Mouse (Mus musculus) spleen, adult 2 months (tissue): ENCODE data around the gene Nlrc5. TPM values are rescaled to one million over a fixed set of nuclear protein-coding genes. Genes with fewer than 3 reads are reported as not detected.
A peak's percentile ranks its signal among the peaks of the same experiment; 100 is the strongest.

Source experiments
- DNase-seq, 2 experiments: peaks; one replicate each; pipeline versions ENCODE4 v3.0.0 to v3.0.0-alpha.2; 2012 to 2021; ENCODE audit warnings: low spot score in 2 of 2, low read depth in 1 of 2
- H3K27ac ChIP-seq: fragments of 200-500 bp; 2 replicates; pipeline ENCODE4 v1.5.1; 2012; ENCODE audit warnings: low read length, inconsistent platforms; ENCODE audit not compliant: insufficient read depth
- H3K27me3 ChIP-seq: fragments of 200-500 bp; 2 replicates; pipeline ENCODE4 v1.6.1; 2012; ENCODE audit warnings: mild to moderate bottlenecking, moderate library complexity, low read length, inconsistent platforms; ENCODE audit not compliant: control insufficient read depth, insufficient read depth
- H3K36me3 ChIP-seq: fragments of 200-500 bp; 2 replicates; pipeline ENCODE4 v1.6.1; 2012; ENCODE audit warnings: mild to moderate bottlenecking, low read length, inconsistent platforms; ENCODE audit not compliant: control insufficient read depth, insufficient read depth
- H3K4me1 ChIP-seq: fragments of 200-500 bp; 2 replicates; pipeline ENCODE4 v1.6.1; 2011; ENCODE audit warnings: inconsistent platforms; ENCODE audit not compliant: control insufficient read depth, insufficient read depth, insufficient read length
- H3K4me3 ChIP-seq: fragments of 200-500 bp; 2 replicates; pipeline ENCODE4 v1.5.1; 2011; ENCODE audit warnings: mild to moderate bottlenecking, inconsistent platforms; ENCODE audit not compliant: insufficient read depth, insufficient read length; ENCODE audit errors: extremely low read depth
- CTCF ChIP-seq: fragments of 200-500 bp; IDR thresholded peaks from 2 replicates; pipeline ENCODE4 v1.5.1; 2011; ENCODE audit warnings: mild to moderate bottlenecking, inconsistent platforms; ENCODE audit not compliant: insufficient read depth, insufficient read length, insufficient replicate concordance; ENCODE audit errors: extremely low read depth
- POLR2A ChIP-seq: fragments of 200-500 bp; IDR thresholded peaks from 2 replicates; pipeline ENCODE4 v1.6.1; 2011; ENCODE audit warnings: low read depth, low read length, inconsistent platforms
- WGBS: fragments of 180-500 bp; shearing (Covaris S2); methylation state at CpG from one replicate; pipeline ENCODE4 v1.1.7; 2018; 5-methylcytosine and 5-hydroxymethylcytosine counted together
- polyA plus RNA-seq: library from polyadenylated mRNA; depleted of rRNA; stranded (reverse); fragments of >200 nt; gene quantifications from 2 replicates; pipeline ENCODE4 v1.2.3, GENCODE M21; 2012

Gene Nlrc5
- polyA plus RNA-seq, 1 experiment: 47.3 TPM

DNA sequence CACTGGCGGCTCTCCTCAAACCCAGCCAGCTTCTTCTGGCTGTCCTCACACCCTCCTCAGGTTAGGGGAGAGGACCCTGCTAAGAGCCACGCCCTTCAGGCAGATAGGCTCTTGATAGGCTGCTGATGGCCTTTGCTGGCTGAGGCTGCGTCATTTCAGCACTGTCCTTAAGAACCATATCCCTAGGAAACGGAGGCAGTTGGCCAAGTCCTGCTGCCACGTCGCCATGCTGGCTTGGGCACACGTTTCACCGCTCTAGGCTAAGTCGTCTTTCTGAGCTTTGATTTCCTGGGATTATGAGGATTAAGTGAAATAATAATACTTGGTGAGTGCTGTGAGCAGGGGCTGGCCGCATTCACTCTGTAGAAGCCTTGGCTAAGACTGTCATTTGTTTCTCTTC, 84.2 kb downstream of the Nlrc5 start:
- no peak for DNase-seq
- H3K36me3 ChIP-seq: peaks cover 19% of the 10 kb centered on the region

DNA sequence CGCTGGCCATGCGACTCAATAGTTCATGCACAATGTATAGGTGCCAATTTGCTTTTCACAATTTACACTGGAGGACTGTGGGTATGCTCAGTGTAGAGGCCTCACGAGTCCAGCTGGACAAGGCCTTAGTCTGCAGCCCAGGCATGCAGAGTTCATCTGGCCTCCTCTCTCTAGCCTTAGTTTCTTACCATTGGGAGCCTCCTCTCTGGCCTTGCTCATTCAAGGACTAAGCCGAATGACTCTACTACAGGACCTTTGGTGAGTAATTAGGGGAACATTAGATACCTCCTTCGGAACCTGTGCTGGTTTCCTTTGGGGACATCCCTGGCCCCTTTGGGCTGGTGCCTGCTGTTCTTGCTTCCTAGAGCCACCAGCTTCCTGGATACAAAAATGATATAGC, 84.9 kb downstream of the Nlrc5 start:
- Histone ChIP-seq H3K36me3 (peaks cover 16% of the 10 kb centered on the region), H3K27ac (no peak overlapping the region), H3K27me3 (no peaks in the 10 kb centered on the region), H3K4me1 (no peaks in the 10 kb centered on the region), H3K4me3 (no peak overlapping the region)
- no peak for TF ChIP-seq CTCF
- TF ChIP-seq POLR2A: no peak
- 96% methylated on average over 5 of the region's 5 CpGs for WGBS
- no peak for DNase-seq

More for the DNA sequence above, 84.2 kb downstream of the Nlrc5 start:
- TF ChIP-seq CTCF: no peak
- no peak for TF ChIP-seq POLR2A
- Histone ChIP-seq H3K27me3 (no peaks in the 10 kb centered on the region), H3K4me1 (no peaks in the 10 kb centered on the region), H3K27ac (no peak overlapping the region), H3K4me3 (no peak overlapping the region)
- WGBS: 93% methylated on average over 10 of the region's 10 CpGs

DNA sequence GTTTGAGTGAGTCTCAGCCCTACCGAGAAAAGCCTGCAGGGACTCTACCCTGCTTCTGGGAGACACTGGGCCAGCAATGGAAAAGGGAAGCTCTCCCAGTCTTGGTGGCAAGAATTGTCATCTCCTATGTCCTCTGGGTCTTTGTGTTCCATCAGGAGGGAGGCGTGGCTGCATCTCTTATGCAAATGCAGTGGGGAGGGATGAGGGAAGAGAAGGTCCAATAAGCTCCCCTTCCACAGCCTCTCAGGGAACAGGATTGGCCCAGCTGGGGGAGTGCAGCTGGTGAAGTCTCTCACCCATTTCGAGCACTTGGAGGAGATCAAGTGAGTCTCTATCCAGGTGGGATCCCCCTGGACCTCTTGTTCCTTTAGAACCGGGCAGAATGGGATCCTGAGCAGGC, 87.3 kb downstream of the Nlrc5 start:
- WGBS: 80% methylated on average over 4 of the region's 4 CpGs
- Histone ChIP-seq H3K27ac (no peak overlapping the region), H3K36me3 (peaks cover 17% of the 10 kb centered on the region), H3K27me3 (no peaks in the 10 kb centered on the region), H3K4me1 (no peaks in the 10 kb centered on the region), H3K4me3 (no peak overlapping the region)
- TF ChIP-seq POLR2A: no peak
- TF ChIP-seq CTCF: no peak
- no peak for DNase-seq

DNA sequence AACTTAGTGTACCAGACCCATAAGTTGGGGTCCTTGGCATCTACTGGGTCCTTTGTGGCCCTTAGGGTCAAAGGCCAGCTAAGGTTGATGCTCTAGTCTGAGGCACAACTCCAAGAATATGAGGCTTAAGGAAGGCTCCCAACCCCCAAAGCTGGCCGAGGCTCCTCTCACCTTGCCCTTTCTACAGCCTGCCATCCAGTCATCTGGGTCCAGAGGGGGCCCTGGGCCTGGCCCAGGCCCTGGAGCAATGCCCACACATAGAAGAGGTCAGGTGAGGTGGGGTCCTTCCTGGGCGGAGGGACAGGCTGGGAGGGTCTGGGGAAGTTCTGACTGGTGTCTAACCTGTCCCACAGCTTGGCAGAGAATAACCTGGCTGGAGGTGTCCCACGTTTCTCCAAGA, 88.3 kb downstream of the Nlrc5 start:
- Histone ChIP-seq H3K27ac (no peak overlapping the region), H3K36me3 (peaks cover 17% of the 10 kb centered on the region), H3K27me3 (no peaks in the 10 kb centered on the region), H3K4me3 (no peak overlapping the region), H3K4me1 (no peaks in the 10 kb centered on the region)
- no peak for DNase-seq
- WGBS: 89% methylated on average over 3 of the region's 3 CpGs
- no peak for TF ChIP-seq POLR2A
- TF ChIP-seq CTCF: no peak

DNA sequence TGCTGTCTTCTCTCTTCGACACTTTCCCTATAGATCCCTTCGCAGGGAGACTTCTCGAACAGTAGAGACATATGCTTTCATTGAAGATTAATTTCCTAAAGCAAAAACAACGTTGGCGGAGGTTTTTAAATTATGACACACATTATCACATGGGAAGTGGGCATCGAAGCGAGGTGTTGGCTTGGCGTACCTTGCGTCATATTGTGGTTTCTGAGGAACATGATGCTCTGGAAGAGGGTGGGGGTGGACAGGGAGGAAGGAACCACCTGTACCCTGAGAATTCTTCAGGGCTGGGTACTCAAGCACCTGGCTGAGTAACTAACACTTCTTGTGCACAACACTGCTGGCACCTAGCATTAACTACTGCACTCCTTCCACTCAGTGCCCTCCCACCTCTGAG, 90.4 kb downstream of the Nlrc5 start:
- WGBS: 80% methylated on average over 9 of the region's 9 CpGs
- no peaks in the 10 kb centered on the region for H3K4me1 ChIP-seq
- H3K4me3 ChIP-seq: no peak overlapping the region
- no peak for DNase-seq
- TF ChIP-seq POLR2A: no peak
- no peak for TF ChIP-seq CTCF
- H3K27ac ChIP-seq: no peak overlapping the region
- no peaks in the 10 kb centered on the region for H3K27me3 ChIP-seq
- H3K36me3 ChIP-seq: peaks cover 12% of the 10 kb centered on the region

DNA sequence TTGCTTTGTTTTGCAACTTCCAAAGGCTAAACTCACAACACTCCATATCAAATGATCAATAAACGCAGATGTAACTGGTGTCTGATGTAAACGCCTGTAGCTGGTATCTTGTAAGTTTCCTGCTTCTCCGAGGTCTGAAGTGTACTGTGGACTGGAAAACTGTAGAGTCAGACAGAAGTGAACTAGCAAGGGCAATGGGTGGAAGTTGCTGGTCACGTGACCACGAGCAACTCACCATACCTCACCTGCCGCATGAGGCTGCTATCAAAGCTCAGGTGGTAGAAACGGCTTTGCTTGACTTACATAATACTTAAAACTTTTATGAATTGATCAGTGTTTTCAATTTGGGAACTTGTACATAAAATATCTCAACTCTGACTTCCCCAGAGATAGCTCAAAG, 93.0 kb downstream of the Nlrc5 start:
- Histone ChIP-seq H3K27ac (no peak overlapping the region), H3K36me3 (peaks cover 12% of the 10 kb centered on the region), H3K4me1 (no peaks in the 10 kb centered on the region), H3K4me3 (no peak overlapping the region), H3K27me3 (no peaks in the 10 kb centered on the region)
- DNase-seq: no peak
- 91% methylated on average over 7 of the region's 7 CpGs for WGBS
- TF ChIP-seq POLR2A: no peak
- TF ChIP-seq CTCF: no peak

DNA sequence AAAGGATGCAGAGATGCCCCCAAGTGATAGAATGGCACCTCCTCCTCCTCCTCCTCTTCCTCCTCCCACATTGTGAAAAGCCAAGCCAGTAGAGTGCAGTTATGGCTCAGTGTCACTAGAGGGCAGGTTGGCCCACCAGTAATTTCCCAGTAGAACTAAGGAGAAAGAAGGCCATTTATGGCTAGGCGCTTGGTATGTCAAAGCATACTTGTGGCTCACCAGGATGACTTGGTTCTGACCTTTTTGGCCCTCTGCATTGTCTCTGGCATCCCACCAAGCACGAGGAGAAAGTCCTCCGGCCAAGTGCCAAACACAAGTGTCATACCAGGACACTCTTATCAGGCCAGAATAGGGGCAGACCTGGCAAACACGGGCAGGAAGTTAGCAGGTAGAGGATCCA, 94.1 kb downstream of the Nlrc5 start:
- no peak overlapping the region for H3K4me3 ChIP-seq
- peaks cover 8% of the 10 kb centered on the region for H3K27me3 ChIP-seq
- DNase-seq: peak in 1 of 2 experiments; percentile 19
- peaks cover 4% of the 10 kb centered on the region; the same call in 1 of the 2 replicates for H3K36me3 ChIP-seq
- 38% methylated on average over 4 of the region's 4 CpGs for WGBS
- H3K27ac ChIP-seq: no peak overlapping the region
- TF ChIP-seq CTCF (peak; percentile 54; the same call in 1 of the 2 replicates), POLR2A (no peak)
- H3K4me1 ChIP-seq: no peaks in the 10 kb centered on the region
